Mouse (Mus musculus) limb, embryonic 12.5 days (tissue): Measurements from ENCODE around the gene Zbtb16. TPM values are rescaled to one million over a fixed set of nuclear protein-coding genes. Genes with fewer than 3 reads are reported as not detected.

ENCODE experiments used
- ATAC-seq: fragments of 200-750 bp; cut with Nextera tagmentation; 2 replicates; pipeline ENCODE4 v1.8.0; 2017; ENCODE audit warnings: low read depth, moderate TSS enrichment; ENCODE audit not compliant: insufficient number of reproducible peaks, insufficient read depth, low FRiP score, low TSS enrichment
- H3K27ac ChIP-seq: fragments of 300-500 bp; sonication (generic); 2 replicates; pipeline ENCODE4 v1.5.1; 2016; ENCODE audit warnings: mild to moderate bottlenecking, moderate library complexity
- H3K27me3 ChIP-seq: fragments of 300-500 bp; sonication (generic); 2 replicates; pipeline ENCODE4 v1.6.1; 2016; ENCODE audit warnings: mild to moderate bottlenecking, moderate library complexity
- H3K36me3 ChIP-seq: fragments of 300-500 bp; sonication (generic); 2 replicates; pipeline ENCODE4 v1.6.1; 2016; ENCODE audit warnings: mild to moderate bottlenecking, moderate library complexity
- H3K4me1 ChIP-seq: fragments of 300-500 bp; sonication (generic); replicated peaks from 2 replicates; pipeline ENCODE4 v1.6.1; 2016
- H3K4me2 ChIP-seq: fragments of 300-500 bp; sonication (generic); 2 replicates; pipeline ENCODE4 v1.6.1; 2016; ENCODE audit warnings: mild to moderate bottlenecking, moderate library complexity
- H3K4me3 ChIP-seq: fragments of 300-500 bp; sonication (generic); replicated peaks from 2 replicates; pipeline ENCODE4 v1.5.1; 2016; ENCODE audit warnings: mild to moderate bottlenecking
- H3K9ac ChIP-seq: fragments of 300-500 bp; sonication (generic); replicated peaks from 2 replicates; pipeline ENCODE4 v1.6.1; 2016; ENCODE audit warnings: mild to moderate bottlenecking, moderate library complexity
- H3K9me3 ChIP-seq: fragments of 300-500 bp; sonication (generic); 2 replicates; pipeline ENCODE4 v1.6.1; 2016; ENCODE audit warnings: mild to moderate bottlenecking, moderate library complexity
- WGBS: fragments of 180-500 bp; shearing (Covaris S2); methylation state at CpG from one replicate; pipeline ENCODE4 v1.1.7; 2016; 5-methylcytosine and 5-hydroxymethylcytosine counted together
- polyA plus RNA-seq: library from polyadenylated mRNA; unstranded; fragments of >200 nt; fragmentation: Nextera tagmentation; extraction: Ambion mirVana; gene quantifications from 2 replicates; pipeline ENCODE4 v1.2.1, GENCODE M21; 2016

Zbtb16 gene
- polyA plus RNA-seq, 1 experiment from 2014 or later, result 2.5 TPM

DNA sequence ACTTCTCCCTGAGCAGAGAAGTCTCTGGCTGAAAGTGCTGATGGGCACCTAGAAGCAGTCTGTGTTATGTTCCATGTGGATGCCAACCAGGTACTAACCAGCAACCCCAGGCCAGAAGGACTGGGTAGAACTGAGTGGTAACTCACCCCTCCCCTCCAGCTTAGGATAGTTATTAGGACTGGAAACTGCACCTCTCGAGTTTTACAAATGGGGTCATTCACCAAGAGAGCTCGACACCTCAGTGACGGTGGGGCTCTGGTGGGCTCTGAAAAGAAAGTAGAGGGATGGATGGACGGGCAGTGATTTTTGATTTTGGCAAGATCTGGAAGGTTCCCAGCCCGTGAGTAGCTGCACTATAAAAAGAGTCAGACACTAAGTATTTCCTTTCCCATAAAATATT lies 71.7 kb downstream of the Zbtb16 start:
- peaks cover 39% of the 10 kb centered on the region for H3K4me1 ChIP-seq
- WGBS, result 62% methylated on average over 5 of the region's 5 CpGs

DNA sequence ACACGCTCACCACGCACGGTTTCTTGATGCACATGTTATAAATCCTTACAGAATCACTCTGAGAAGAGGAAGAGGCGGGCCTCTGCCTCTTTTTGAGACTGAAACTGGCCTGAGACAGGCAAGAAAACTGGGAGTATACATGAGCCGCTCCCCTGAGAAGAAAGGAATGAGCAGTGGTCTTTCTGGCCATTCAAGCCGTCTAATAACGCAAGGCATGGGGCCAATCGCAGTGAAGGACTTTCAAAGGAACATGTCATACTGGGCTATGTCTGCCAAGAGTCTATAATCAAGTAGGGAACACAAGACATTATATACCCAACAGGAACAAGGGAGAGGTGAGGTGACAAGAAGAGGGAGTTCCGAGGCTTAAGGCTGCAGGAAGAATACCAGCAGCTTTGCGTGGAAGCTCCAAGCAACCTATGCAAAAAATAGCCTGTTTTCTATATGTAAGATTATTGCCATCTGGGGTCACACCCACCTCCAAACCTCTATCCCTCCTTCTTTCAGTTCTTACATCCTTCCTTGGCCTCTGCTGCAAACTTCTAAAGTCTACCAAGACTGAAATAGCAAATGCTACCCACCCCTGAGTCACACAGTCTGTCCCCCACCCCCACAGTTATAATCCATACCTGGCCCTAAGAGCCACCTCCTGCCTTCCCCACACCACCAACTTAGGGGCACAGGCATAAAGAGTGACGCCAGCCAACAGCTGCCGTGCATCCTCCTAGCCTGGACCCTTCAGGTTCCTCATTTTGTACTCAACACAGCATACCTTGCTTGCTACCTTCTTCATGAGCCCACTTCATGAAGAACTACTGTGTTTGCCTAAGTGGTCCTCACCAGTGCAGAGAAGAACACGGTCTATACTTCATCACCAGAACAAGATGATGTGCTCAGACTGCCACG lies 74.0 kb downstream of the Zbtb16 start:
- no peak for ATAC-seq

More for the DNA sequence above, 71.7 kb downstream of the Zbtb16 start:
- ATAC-seq, result no peak
- no peak overlapping the region for H3K4me3 ChIP-seq
- H3K36me3 ChIP-seq, result no peaks in the 10 kb centered on the region
- no peak overlapping the region for H3K9ac ChIP-seq
- peaks cover 34% of the 10 kb centered on the region for H3K27me3 ChIP-seq
- no peak overlapping the region for H3K27ac ChIP-seq
- no peak overlapping the region for H3K4me2 ChIP-seq
- H3K9me3 ChIP-seq, result no peaks in the 10 kb centered on the region

DNA sequence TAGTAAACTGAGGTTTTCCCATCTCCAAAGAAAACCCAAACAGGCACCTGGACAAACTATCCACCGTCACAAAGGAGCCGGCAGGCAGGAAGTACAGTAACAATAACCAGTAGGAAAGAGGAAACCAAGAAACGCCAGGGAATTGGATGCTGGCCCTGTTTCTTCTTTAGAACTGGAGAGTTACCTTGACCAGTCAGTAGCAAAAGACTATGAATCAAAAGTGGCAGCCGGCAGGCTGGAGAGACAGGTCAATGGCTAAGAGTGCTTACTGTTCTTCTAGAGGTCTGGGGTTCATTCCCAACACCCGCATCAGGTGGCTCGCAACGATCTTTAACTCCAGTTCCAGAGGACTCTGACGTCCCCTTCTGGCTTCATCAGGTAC lies 74.9 kb downstream of the Zbtb16 start:
- no peak overlapping the region for H3K9ac ChIP-seq
- peak overlapping the region; percentile 75 for H3K27ac ChIP-seq
- H3K4me1 ChIP-seq, result peaks cover 67% of the 10 kb centered on the region
- ATAC-seq, result no peak
- peaks cover 34% of the 10 kb centered on the region for H3K27me3 ChIP-seq
- peak overlapping the region; percentile 25; the same call in 1 of the 2 replicates for H3K4me2 ChIP-seq
- 58% methylated on average over 8 of the region's 8 CpGs for whole genome bisulfite sequencing
- no peaks in the 10 kb centered on the region for H3K36me3 ChIP-seq
- H3K4me3 ChIP-seq, result no peak overlapping the region
- H3K9me3 ChIP-seq, result no peaks in the 10 kb centered on the region

More for the DNA sequence above, 74.0 kb downstream of the Zbtb16 start:
- Histone ChIP-seq H3K4me3 (no peak overlapping the region), H3K4me1 (peaks cover 58% of the 10 kb centered on the region), H3K4me2 (no peak overlapping the region), H3K9me3 (no peaks in the 10 kb centered on the region), H3K36me3 (no peaks in the 10 kb centered on the region), H3K27ac (peak overlapping the region; percentile 75; the same call in 1 of the 2 replicates), H3K27me3 (peaks cover 31% of the 10 kb centered on the region), H3K9ac (no peak overlapping the region)
- 89% methylated on average over 14 of the region's 14 CpGs for WGBS

- Histone ChIP-seq H3K4me3 (no peak overlapping the region), H3K36me3 (no peaks in the 10 kb centered on the region), H3K4me2 (peak overlapping the region; percentile 25), H3K9me3 (no peaks in the 10 kb centered on the region), H3K27me3 (peaks cover 34% of the 10 kb centered on the region), H3K27ac (peak overlapping the region; percentile 75), H3K9ac (no peak overlapping the region), H3K4me1 (peaks cover 72% of the 10 kb centered on the region)
- WGBS, result 31% methylated on average over 13 of the region's 13 CpGs
- peak; percentile 57; the same call in 1 of the 2 replicates for ATAC-seq
Observed at GRCm38 (mm10) chr9:48760449-48761174, 75.4 kb downstream of the Zbtb16 start.

- Histone ChIP-seq H3K4me1 (peaks cover 71% of the 10 kb centered on the region), H3K9ac (no peak overlapping the region), H3K27ac (no peak overlapping the region), H3K4me2 (no peak overlapping the region), H3K4me3 (no peak overlapping the region), H3K27me3 (peaks cover 43% of the 10 kb centered on the region), H3K9me3 (no peaks in the 10 kb centered on the region), H3K36me3 (no peaks in the 10 kb centered on the region)
- ATAC-seq, result no peak
- WGBS, result 89% methylated on average over 4 of the region's 4 CpGs
Observed at GRCm38 (mm10) chr9:48759098-48759497, 76.9 kb downstream of the Zbtb16 start.

GRCm38 (mm10) chr9:48757650-48758580 lies 78.1 kb downstream of the Zbtb16 start:
- ATAC-seq, result no peak
- H3K36me3 ChIP-seq, result no peaks in the 10 kb centered on the region
- H3K9ac ChIP-seq, result no peak overlapping the region
- peaks cover 71% of the 10 kb centered on the region for H3K4me1 ChIP-seq
- H3K27me3 ChIP-seq, result peaks cover 41% of the 10 kb centered on the region
- no peaks in the 10 kb centered on the region for H3K9me3 ChIP-seq
- H3K27ac ChIP-seq, result peak overlapping the region; percentile 64; the same call in 1 of the 2 replicates
- no peak overlapping the region for H3K4me3 ChIP-seq
- 12% methylated on average over 13 of the region's 13 CpGs for WGBS
- H3K4me2 ChIP-seq, result peak overlapping the region; percentile 33

- Histone ChIP-seq H3K4me3 (no peak overlapping the region), H3K4me1 (peaks cover 68% of the 10 kb centered on the region), H3K27me3 (peaks cover 37% of the 10 kb centered on the region), H3K4me2 (peak overlapping the region; percentile 11; the same call in 1 of the 2 replicates), H3K27ac (no peak overlapping the region), H3K36me3 (no peaks in the 10 kb centered on the region), H3K9me3 (no peaks in the 10 kb centered on the region), H3K9ac (no peak overlapping the region)
- ATAC-seq, result no peak
- 20% methylated on average over 10 of the region's 10 CpGs for WGBS
Observed at GRCm38 (mm10) chr9:48756261-48756812, 79.7 kb downstream of the Zbtb16 start.

GRCm38 (mm10) chr9:48755438-48756070 lies 80.5 kb downstream of the Zbtb16 start:
- H3K4me2 ChIP-seq, result peak overlapping the region; percentile 11; the same call in 1 of the 2 replicates
- 16% methylated on average over 9 of the region's 9 CpGs for WGBS

DNA sequence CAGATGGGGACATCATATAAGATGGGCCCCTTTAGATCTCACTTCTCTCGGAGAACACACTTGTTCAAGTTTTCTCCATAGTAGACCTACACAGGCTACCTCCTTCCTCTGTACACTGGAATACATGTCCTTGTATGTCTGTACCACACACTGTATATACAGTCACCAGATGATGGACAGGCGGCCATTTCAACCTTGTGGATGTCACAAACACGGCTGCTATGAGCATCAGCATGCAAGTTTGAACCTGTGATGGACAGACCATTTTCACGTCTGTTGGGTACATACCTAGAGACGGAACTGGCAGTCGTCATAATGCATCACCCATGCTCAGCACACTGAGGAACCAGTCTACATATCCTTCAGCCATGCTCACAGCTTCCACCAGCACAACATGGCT lies 81.6 kb downstream of the Zbtb16 start:
- no peak overlapping the region for H3K4me2 ChIP-seq
- H3K36me3 ChIP-seq, result no peaks in the 10 kb centered on the region
- H3K9ac ChIP-seq, result no peak overlapping the region
- no peak overlapping the region for H3K27ac ChIP-seq
- peaks cover 40% of the 10 kb centered on the region for H3K27me3 ChIP-seq
- H3K4me1 ChIP-seq, result peaks cover 52% of the 10 kb centered on the region
- 94% methylated on average over 6 of the region's 6 CpGs for WGBS
- no peak overlapping the region for H3K4me3 ChIP-seq
- no peak for ATAC-seq
- no peaks in the 10 kb centered on the region for H3K9me3 ChIP-seq

More at GRCm38 (mm10) chr9:48755438-48756070, 80.5 kb downstream of the Zbtb16 start:
- Histone ChIP-seq H3K27ac (peak overlapping the region; percentile 59), H3K9me3 (no peaks in the 10 kb centered on the region), H3K36me3 (no peaks in the 10 kb centered on the region), H3K9ac (0 out of 2 replicates have a peak overlapping the region, but pooled peaks have one; percentile 13), H3K4me1 (peaks cover 60% of the 10 kb centered on the region), H3K4me3 (no peak overlapping the region), H3K27me3 (peaks cover 44% of the 10 kb centered on the region)
- ATAC-seq, result no peak

DNA sequence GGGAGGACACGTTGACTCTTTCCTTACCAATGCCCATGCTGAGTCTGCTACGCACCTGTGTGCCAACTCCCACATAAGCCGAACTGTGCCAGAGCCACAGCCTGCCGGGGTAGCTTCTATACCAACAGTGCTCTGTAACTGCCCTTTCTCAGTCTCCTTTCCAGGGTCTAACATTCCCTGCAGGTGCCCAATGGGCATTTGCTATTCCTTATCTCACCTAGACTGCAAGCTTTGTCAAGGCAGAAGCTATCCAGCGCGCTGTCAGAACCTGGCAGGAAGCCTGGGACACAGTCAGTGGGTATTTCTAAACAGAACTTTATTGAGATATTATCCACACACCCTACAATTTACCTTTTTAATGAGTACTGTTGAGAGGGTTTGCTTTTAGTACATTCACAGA lies 82.1 kb downstream of the Zbtb16 start:
- Histone ChIP-seq H3K36me3 (no peaks in the 10 kb centered on the region), H3K4me1 (peaks cover 51% of the 10 kb centered on the region), H3K4me3 (no peak overlapping the region), H3K27ac (no peak overlapping the region), H3K9me3 (no peaks in the 10 kb centered on the region), H3K27me3 (peaks cover 36% of the 10 kb centered on the region), H3K9ac (no peak overlapping the region), H3K4me2 (no peak overlapping the region)
- no peak for ATAC-seq
- 91% methylated on average over 6 of the region's 6 CpGs for WGBS
